Mouse (Mus musculus): ENCODE results near the gene Gm45234. TPM values are rescaled to one million over a fixed set of nuclear protein-coding genes. Genes with fewer than 3 reads are reported as not detected.

Gm45234 gene
- total RNA-seq, 2 experiments from 2014 or later: 0.71 TPM; not detected in 1

DNA sequence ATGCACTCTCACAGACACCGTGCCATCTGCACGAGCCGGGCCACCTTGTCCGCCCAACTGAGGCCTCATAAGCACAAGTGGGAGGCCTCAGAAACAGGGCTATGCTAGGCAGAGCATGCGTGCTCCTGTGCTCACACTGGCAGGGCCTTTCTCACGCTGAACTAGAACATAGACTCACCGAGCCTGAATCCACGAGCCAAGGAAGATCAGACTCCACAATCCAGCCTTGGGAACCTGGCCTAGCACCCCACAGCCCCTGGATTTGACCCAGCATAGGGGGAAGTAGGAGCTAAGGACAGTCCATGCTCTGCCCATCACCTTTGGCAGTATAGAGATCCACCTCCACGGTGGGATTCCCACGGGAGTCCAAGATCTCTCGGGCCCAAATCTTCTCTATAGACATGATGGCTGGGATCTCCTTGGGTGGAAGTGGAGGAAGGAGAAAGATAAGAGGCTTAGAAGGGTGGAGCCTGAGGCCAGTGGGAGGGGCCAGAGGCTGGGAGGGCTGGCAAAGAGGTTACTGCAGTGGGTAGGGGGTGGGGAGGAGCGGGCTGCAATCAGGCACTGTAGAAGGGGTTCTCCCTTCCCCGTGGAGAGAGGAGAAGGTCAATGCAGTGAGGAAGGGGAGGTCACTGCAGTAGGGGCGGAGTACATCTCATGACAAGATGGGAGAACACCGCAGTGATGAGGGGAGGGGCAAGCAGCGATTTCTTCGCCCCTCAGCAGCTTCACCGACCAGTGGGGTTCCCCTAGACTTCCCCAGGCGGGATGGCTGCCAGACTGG is 12.3 kb upstream of the Gm45234 start:
- peak; percentile 37 to 39 for DNase-seq (ENCODE audit: extremely low spot score in 1 of 2, low spot score in 1 of 2)

DNA sequence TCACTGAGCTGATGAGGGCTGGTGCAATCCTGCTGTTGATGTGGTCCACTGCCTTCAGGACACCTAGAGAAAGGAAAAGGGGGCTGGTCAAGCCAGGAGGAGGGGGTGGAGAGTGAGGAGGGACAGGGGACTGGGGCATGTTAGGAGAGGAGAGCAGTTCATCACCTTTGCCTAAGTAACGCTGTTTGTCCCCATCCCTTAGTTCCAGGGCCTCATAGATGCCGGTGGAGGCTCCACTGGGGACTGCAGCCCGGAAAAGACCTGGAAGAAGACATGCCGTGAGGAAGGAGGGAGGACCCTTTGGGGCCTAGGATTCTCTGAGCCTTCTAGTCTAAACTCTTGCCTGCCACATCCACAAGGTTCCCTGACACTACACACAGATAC is 11.7 kb upstream of the Gm45234 start:
- no peak for DNase-seq (ENCODE audit: extremely low spot score in 1 of 2, low spot score in 1 of 2)

DNA sequence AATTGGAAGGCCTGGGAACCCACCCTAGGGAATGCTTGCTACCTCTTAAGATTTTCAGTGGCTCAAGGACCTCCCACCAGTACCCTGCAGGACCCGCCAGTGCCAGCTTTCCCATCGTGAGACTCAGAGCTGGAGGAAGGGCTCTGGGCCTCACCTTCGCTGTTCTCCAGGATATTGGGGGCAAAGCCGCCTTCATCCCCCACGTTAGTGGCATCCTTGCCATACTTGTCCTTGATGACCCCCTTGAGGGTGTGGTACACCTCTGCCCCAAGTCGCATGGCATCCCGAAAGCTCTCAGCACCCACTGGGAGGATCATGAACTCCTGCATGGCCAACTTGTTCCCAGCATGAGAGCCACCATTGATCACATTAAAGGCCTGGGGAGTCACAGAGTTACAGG is 10.1 kb upstream of the Gm45234 start:
- DNase-seq (ENCODE audit: extremely low spot score in 1 of 2, low spot score in 1 of 2): no peak

DNA sequence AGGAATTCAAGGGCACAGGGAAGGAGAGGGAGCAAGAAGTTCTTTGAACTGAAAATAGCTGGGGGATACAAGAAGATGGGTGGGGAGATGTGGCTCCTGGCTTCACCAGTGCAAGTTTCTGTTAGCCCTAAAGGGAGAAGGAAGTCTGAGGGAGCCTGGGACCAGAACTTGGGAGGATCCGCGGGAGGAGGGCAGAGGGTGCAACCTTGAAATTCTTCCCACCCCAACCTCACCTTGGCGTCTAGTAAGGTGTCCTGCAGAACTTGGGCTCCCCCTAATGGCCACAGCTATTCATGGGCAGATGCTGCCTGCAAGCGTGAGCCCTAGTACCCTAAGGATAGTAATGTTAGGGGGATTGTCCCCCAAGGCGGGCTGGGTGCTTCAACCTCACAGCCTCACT is 3.4 kb upstream of the Gm45234 start:
- peak; percentile 68 to 86 for DNase-seq (ENCODE audit: extremely low spot score in 1 of 2, low spot score in 1 of 2)

DNA sequence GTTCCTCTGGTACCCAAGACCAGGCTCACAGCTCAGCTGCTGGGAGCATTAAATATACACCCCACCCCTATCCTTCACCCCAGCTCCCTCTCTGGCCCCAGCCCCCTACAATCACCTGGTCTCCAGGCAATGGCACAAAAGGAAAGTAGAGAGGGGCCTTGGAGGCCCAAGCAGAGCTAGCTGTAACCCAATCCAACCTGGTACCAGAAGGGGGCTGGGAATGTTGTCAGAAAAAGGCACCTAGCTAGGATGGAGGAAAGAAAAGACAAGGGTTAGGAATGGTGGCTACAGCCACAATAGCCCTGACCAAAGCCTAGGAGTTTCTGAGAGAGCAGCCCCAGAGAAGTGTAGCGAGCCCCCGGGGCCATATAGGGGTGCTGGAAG is 3.0 kb upstream of the Gm45234 start:
- no peak for DNase-seq (ENCODE audit: extremely low spot score in 1 of 2, low spot score in 1 of 2)

DNA sequence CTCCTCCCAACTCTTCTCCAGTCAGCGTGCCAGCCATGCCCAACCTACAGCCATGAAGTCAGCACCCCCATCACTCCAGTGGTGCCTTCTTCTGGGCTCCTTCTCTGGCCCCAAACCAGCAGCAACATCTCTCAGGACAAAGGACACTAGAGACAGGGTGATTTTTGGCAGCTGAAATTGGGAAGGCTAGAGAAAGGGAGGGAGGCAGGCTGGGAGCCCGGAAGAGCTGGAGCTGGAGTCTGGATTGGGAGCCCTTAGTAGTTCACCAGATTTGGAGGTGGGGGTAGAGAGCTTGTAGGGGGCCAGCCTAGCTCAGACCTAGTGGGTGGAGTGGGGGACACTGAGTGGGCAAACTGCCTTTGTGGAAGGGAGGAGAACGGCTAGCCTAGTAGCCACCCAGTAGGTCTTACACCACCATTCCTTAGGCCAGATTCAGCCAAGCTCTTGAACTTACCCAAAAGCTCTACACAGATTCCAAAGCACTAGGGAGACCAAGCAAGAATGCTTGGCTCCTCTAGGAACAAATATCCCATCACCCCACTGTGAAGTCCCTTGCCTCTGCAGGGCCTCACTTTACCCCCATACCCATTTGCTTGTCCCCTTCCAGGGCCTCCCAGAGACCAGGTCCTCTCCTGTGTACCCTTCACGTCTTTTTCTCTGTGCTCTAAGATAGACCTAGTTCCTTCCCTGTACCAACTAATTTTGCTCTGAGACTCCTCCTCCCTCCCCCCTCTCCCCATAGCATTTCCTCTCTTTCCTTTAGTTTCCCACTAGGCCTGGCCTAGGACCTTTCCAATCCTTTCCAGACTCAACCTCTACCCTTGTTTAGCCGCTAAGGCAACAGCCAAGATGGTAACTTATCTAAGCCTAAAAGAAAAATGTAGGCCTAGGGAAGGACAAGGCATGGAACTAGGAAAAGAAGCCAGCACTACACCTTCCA is 2.4 kb upstream of the Gm45234 start:
- DNase-seq (ENCODE audit: extremely low spot score in 1 of 2, low spot score in 1 of 2): peak; percentile 45 to 59

DNA sequence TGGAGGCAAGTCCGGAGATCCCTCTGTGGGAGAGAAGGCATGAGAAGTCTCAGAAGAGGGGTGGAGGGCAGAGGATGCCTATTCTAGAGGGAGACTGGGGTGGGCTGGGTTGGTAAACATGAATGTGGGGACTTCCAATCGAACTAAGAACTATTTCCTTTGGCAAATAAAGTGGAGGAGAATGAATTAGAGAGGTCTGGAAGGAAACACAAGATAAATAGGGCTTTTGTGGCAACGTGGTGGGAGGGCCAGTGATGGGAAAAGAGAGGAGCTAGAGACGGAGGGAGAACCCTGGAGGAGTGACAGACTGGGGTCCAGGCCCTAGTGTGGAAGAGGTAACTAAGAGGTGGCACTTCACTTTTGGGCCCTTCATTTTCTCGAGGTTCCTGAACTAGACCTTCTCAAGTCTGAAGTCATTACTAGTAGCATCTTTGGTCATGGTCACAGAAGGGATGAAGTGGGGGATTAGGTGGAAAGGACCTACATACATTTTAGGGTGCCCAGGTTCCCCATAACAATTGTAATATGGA is 1.6 kb upstream of the Gm45234 start:
- no peak for DNase-seq (ENCODE audit: extremely low spot score in 1 of 2, low spot score in 1 of 2)

DNA sequence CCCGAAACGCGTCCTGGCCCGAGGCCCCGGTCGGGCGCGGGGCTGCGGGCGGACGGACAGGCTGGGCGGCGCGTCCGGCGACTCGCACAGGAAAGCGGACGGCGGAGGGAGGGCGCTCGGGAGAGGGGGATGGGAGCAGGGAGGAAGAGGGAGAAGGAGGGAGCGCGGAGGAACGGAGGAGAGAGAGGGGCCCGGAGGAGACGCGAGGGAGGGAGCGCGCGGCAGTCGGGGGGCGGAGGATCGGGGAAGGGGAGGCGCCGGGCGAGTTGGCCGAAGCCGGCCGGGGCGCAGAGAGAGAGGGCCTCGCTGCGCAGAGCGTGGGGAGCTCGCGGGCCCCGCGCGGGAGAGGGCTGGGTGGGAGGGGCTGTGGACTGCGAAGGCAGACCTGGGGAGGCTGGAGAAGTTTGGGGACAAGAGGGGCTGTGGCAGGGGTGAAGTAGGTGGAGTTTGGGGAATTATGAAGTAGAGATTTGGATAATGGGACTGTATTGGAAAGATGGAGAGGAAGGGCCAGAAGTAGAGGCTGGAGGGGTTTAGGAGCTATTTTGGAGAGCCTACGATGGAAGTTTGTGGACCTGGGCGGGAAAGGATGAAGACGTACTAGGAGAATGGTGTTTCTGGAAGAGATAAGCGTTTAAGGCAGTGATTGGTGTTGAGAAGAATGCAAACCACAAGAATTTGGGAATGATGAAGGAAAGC is 980 bp upstream of the Gm45234 start:
- DNase-seq (ENCODE audit: extremely low spot score in 1 of 2, low spot score in 1 of 2): peak; percentile 68 to 76

DNA sequence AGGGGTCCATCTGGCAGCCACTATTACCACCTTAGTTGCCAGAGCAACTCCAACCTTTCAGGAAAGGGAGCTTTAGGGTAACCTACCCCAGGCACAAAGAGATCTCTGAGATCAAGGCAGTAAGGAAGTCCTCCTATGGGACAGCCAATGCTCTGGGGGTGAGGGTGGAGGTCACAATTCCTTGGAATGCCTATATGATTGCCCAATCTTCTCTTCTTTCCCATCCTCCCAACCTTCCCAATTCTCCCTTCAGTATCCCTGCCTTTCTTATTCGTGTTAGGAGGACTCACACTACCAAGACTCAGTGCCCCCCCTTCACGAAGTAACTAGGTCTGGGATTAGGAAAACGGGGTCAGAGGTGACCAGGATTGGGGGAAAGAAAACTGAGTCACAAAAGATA is 515 bp downstream of the Gm45234 start:
- DNase-seq (ENCODE audit: extremely low spot score in 1 of 2, low spot score in 1 of 2): no peak

DNA sequence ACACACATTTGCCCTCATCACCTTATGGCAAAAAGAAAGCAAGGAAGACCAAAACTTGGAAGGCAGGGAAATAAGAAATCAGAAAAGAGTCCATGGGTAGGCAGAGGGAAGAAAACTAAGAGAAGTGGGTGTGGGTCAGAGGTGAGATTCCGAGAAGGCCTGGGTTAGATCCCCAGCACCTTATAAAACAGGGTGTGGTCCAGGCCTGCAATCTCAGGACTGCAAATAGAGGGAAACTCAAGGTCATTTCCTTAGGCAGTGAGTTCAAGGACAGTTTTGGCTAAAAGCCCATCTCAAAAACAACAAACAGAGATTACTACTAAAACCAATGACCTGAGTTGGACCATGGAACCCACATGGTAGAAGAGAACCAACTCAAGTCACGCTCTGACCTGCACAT is 2.0 kb downstream of the Gm45234 start:
- DNase-seq (ENCODE audit: extremely low spot score in 1 of 2, low spot score in 1 of 2): no peak

DNA sequence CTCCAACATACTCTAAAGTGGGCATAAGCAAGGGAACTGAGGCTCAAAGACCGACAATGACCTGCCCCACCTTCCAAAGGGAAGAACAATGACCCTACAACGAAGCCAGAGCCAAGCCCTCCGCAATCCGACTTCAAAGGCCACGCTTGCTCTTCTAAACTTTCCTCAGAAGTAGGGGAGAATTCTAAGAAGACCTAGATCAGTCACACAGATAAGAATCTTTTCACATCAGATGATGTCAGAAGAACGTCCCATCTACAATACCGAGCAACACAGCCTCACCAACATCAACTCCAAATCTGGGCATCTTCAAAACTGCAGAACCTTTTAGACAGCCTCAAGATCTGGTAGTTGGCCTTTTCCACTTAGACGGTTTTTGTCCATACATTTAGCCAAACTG is 5.4 kb downstream of the Gm45234 start:
- no peak for DNase-seq (ENCODE audit: extremely low spot score in 1 of 2, low spot score in 1 of 2)

DNA sequence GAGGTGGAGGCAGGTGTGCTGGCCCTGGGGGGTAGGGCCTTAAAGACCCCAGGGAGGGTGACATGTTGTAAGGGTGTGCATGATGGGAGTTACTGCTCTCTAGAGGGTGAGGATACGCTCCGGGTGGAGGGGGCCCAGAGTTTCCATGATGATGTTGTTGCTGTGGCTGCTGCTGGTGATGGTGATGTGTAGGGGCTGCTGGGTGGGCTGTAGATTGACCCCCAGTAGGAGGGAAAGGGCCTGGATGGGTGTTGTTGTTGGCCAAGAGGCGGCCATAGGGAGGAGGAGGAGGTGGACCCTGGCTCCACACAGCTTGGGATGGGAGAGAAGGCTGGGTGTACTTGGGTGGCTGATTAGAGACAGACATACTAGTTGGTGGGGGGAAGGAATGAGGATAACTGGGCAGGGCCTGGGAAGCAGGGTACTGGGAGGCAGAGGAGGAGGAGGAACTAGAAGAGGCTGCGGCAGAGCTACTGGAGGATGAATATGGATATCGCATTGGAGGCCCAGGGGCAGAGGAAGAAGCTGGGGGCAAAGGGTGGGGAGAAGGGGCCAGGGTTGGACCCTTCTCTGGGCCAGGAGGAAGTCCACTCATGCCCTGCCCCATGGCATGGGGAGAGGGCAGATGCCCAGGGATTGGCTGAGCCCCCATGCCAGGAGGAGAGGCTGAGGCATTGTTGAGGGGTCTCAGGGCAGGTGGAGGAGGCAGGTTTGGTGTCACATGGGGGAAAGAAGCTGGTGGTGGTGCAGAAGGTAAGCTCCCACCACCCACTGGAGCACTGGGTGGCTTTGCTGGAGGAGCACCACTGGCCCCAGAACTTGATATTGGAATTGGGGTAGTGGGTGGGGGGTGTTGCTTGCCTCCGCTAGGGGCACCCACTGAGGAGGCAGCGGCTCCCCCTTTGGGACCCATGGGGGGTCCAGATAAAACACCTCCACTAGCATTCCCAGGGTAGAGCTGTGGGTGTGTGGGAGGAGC is 8.9 kb downstream of the Gm45234 start:
- DNase-seq (ENCODE audit: extremely low spot score in 1 of 2, low spot score in 1 of 2): no peak

DNA sequence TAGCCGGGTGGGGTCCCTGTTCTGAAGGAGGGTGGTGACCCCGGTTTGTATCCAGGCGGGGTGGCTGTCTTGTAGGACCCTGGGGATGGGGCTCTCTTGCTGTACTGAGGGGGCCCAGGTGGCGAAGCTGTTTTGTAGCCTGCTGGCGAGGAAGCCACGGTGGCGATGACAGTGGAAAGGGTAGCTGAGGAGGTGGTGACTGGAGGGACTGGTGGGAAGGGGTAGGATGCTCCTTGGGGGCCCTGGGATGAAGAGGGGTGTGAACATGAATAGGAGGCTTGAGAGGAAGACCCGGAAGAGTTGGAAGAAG is 9.6 kb downstream of the Gm45234 start:
- peak in 1 of 2 experiments; percentile 24 for DNase-seq (ENCODE audit: extremely low spot score in 1 of 2, low spot score in 1 of 2)

DNA sequence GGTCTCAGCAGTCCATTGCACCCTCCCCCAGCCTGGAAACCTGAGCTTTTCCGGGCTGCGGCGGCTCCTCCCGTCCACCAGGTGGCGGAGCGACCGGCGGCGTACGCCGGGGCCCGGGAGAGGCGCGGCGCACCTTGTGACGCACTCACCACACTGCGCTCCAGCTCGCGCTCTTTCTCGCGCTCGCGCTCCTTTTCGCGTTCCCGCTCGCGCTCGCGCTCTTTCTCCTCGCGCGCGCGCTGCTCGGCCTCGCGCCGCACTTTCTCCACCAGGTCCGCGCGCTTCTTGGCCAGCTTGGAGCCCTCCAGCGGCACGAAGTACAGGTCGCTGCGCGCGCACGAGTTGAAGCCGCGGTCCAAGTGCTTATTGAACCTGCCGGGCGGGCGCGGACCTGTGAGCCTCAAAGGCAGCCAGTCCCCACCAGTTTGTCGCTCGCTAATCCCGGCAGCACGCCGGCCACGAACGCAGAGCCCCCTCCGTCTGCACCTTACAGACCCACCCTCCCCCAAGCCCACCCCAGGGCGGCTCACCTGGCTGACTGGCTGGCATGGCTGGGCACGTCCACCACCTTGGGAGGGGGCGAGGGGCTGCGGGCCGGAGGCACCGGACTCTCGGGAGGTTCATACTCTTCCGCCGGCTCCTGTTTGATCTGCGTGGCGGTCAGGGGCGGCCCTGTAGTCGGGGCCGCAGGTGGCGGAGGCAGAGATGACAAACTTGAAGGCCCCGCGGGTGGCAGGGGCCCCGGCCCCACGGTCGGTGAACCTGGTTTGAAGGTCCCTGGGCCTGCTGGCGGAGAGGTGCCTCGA is 10.1 kb downstream of the Gm45234 start:
- DNase-seq (ENCODE audit: extremely low spot score in 1 of 2, low spot score in 1 of 2): peak; percentile 89 to 90

DNA sequence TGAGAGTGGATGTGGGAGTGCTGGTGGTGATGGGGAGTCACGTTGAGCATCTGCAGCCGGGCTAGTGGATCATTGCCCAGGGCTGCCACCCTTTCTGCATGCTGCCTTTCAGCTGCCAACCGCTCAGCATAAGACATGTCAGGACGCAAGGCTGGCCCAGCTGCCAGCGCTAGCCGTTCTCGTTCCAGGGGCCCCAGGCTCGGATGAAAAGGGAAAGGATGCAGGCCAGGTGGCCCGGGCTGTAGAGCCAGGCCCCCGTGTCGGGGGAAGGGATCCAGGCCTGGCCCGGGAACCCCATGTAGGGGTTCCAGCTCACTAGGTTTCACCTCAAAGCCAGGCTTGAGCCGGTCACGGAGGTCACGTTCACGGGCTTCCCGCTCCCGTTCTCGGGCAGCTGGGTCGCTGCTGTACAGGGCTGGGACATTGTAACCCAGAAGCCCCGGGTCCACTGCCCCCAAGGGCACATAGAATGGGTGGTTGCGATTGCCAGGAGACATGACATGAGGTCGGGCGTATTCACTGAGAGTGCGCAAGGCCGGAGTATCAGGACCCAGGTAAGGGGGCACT is 11.0 kb downstream of the Gm45234 start:
- no peak for DNase-seq (ENCODE audit: extremely low spot score in 1 of 2, low spot score in 1 of 2)

DNA sequence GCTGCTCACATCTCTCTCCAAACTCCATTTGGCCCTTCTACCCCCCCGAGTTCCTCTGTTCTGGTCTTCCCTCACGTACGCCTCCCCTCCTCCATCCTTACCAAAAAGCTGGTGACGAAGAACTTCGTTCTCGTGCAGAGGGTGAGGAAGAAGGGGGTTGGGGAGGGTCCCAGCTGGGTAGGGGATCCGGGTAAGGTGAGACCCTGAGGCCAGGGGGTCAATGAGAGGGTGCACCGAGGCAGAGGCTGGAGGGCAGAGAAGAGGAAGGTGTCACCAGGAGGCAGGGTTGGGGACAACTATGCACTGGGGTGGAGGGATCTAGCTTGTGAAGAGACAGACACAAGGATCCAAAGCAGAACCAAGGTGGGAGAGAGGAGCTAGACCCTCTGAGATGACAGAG is 12.2 kb downstream of the Gm45234 start:
- no peak for DNase-seq (ENCODE audit: extremely low spot score in 1 of 2, low spot score in 1 of 2)

DNA sequence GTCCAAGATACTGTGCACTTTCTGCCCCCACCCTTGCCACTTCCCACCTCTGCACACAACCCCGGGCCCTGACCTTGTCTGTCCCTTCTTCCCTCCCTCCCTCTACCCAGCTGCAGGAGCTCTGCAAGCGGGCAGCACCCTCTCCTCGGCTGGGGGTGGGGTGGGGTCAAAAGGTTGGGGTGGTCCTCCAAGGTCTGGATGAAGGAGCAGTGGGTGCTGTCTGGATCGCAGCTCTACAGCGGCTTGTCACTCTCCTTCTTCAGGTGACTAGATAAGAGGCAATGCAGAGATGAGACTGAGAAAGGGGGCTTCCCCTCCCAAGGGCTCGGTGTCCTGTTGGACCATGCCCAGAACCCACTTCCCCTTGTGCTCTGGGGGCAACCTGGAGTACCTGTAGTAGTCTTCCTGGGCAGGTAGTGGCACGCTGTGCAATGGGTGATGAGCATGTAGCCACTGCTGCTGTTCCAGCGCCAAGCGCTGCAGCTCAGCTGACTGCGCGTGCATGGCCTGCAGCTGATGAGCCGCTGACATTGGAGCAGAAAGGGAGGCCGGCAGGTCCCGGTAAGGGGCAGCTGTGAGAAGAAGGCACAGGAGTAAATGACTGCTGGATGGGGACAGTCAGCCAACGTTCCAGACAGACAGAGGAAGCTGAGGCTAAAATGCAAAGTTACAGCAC is 12.8 kb downstream of the Gm45234 start:
- no peak for DNase-seq (ENCODE audit: extremely low spot score in 1 of 2, low spot score in 1 of 2)

DNA sequence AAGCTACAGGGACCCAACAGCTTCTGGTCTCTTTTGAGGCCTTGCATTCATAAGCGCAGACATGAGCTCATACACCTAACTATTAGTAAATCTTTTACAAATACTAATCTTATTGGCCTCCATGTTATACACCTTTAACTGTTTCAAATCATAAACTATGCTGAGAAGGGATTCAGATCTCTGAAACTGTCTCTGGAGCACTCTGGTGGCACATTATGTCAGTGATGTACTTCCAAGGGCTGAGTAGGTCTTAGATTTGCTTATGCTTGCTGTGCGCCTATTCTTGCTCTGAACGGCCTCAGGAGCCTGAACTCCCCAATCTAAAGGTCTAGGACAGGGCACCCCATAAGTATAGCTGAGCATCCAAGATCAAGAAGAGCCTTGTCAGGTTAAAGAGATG is 14.0 kb downstream of the Gm45234 start:
- DNase-seq (ENCODE audit: extremely low spot score in 1 of 2, low spot score in 1 of 2): no peak
